Mouse (Mus musculus): Measurements from ENCODE around the gene Tmem169. TPM values are rescaled to one million over a fixed set of nuclear protein-coding genes. Genes with fewer than 3 reads are reported as not detected.

Gene Tmem169
- polyA plus RNA-seq, 3 experiments from 2014 or later: not detected

GRCm38 (mm10) chr1:72326162-72326821 is 42.1 kb downstream of the Tmem169 start:
- no peak for ATAC-seq

GRCm38 (mm10) chr1:72334807-72335206 is 50.6 kb downstream of the Tmem169 start:
- no peak for ATAC-seq

GRCm38 (mm10) chr1:72336780-72337179 is 52.6 kb downstream of the Tmem169 start:
- no peak for ATAC-seq

GRCm38 (mm10) chr1:72338341-72338740 is 54.2 kb downstream of the Tmem169 start:
- ATAC-seq: no peak

- no peak for ATAC-seq
Measured at GRCm38 (mm10) chr1:72347873-72348272, 63.7 kb downstream of the Tmem169 start.

Other genes with a start within 250 kb of the Tmem169 start
- under 1 TPM in 1 of 3 experiments, not detected in 2; 0.47 TPM for gene Mreg, start 72.1 kb upstream of the Tmem169 start, polyA plus RNA-seq (2017; shearing (Covaris generic))
- gene Pecr, start 55 bp upstream of the Tmem169 start, polyA plus RNA-seq (2017; shearing (Covaris generic)): 1 to 10 TPM; 3.4 to 4.2 (median 4.1) TPM
- gene Xrcc5, start 23.1 kb downstream of the Tmem169 start, polyA plus RNA-seq (2017; shearing (Covaris generic)): 10 to 100 TPM; 23.7 to 29.9 (median 26.1) TPM